8 mouse cellular contexts compared by ENCODE assay signal in the genomic region with DNA sequence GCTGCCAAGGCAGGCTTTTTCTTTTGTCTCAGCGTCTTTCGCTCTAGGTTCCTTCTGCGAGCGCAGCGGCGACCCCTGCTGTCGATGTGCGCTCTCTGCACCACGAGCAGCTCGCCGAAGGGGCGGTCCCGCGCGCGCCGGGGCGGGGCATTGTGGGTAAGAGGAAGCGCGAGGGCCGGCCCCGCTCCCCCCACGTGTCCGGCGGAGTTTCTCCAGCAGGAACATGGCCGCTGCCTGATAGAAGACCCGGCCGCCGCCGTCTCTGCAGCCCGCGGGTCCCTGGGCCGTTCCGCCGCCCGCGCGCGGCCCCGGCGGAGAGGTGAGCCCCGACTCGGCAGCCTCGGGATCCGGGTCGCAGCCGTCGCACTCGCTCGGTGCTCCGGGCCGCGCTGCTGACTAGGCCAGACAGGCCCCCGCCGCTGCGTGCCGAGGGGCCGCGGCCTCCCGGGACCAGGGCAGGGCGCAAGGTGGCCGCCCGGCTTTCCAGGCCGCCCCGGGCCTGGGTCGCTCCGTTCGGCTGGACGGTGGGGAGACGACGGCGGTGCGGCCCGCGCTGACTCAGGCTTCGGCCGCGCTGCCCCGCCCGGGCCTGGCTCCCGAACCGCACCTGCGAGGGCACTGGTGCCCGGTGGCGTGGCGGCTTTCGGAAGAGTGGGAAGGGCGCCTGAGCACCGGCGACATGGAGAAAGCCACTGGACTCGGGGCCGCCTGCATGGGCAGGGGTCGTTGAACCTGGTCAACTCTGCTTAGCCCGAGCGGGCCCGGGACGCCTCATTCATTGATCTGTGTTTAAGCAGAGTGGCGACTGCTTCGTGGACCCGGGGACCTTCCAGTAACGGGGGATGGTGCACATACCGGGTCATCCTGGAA. TPM values are rescaled to one million over a fixed set of nuclear protein-coding genes. Genes with fewer than 3 reads are reported as not detected.
DNase-seq lines count a peak whose midpoint lies in the region; ATAC-seq and TF ChIP-seq lines count a peak whose summit lies in the region.

TSS of gene Polr3e (plus strand) at position 153 of the 870 bp plus-strand sequence.

- H3K27ac ChIP-seq in cortical plate, adult 2 months (ENCODE audit: insufficient read depth, low read length), result peak within 1 kb of the TSS; percentile 86

- peak; percentile 80 for ATAC-seq in activated CD4-positive, CD25-positive, alpha-beta regulatory T cell, adult 4 months
- ATAC-seq in megakaryocyte progenitor cell, adult 5-6 weeks (replicated peaks; ENCODE audit: poor library complexity), result peak; percentile 89

- peak; percentile 100 for DNase-seq in gastrocnemius, postnatal 10 days
- DNase-seq in induced T-regulatory cell, adult 2 months (ENCODE audit: low read depth), result peak; percentile 99
- DNase-seq in left cerebral cortex, adult 9 months (ENCODE audit: low spot score in 2 of 2), result peak; percentile 97 to 100
- peak; percentile 99 for DNase-seq in right cerebral cortex, postnatal 14 days
- peak; percentile 100 for DNase-seq in urinary bladder, postnatal 36 days (ENCODE audit: low spot score in 2 of 2)

- TF ChIP-seq CTCF in cortical plate, adult 2 months (IDR thresholded peaks at IDR 0.05; ENCODE audit: extremely low read depth, insufficient read depth, low read length), result peak; percentile 76

- TF ChIP-seq POLR2A in cortical plate, adult 2 months (IDR thresholded peaks at IDR 0.05; ENCODE audit: extremely low read depth, insufficient read depth, low read length), result 0 out of 2 replicates have a peak, but pooled peaks have one; percentile 16

- H3K4me1 ChIP-seq in cortical plate, adult 2 months (ENCODE audit: control insufficient read depth, insufficient read depth, low read length), result no peaks in the 10 kb centered on the region

- peak within 1 kb of the TSS; percentile 89 for H3K4me3 ChIP-seq in cortical plate, adult 2 months (ENCODE audit: insufficient read depth, low read length)

RNA-seq across cellular contexts. Expression of gene Polr3e, which starts in this region (rescaled TPM):
- 10 to 100 TPM; 10.8 to 12.3 TPM for polyA plus RNA-seq in activated CD4-positive, CD25-positive, alpha-beta regulatory T cell, adult 4 months (2017; shearing (Covaris generic))
- polyA plus RNA-seq in cortical plate, adult 2 months (2012; rRNA removed), result 25.9 and 28.0 TPM in 2 replicates
- 10 to 100 TPM; 14.0 to 15.9 TPM for total RNA-seq in gastrocnemius, postnatal 10 days (2021)
- 14.0 and 15.1 TPM in 2 replicates for total RNA-seq in megakaryocyte progenitor cell, adult 5-6 weeks (2015)
- total RNA-seq in megakaryocyte progenitor cell, adult 5-6 weeks (2017), result 32.6 and 33.0 TPM in 2 replicates

Comparison
In these comparisons a context has a peak if more than half of its experiments do, and no peak if none do; other contexts are left out.
1. Peak in every context shown above with its lines: DNase-seq, ATAC-seq, H3K4me3 ChIP-seq and H3K27ac ChIP-seq.